Mouse (Mus musculus) heart, embryonic 10.5 days (tissue): ENCODE data around the gene Kctd3. TPM values are rescaled to one million over a fixed set of nuclear protein-coding genes. Genes with fewer than 3 reads are reported as not detected.

ENCODE experiments used
- DNase-seq: peaks from one replicate; pipeline ENCODE4 v3.0.0-alpha.2; 2017; ENCODE audit warnings: low spot score
- H3K27ac ChIP-seq: fragments of 300-500 bp; sonication (generic); 2 replicates; pipeline ENCODE4 v1.5.1; 2016; ENCODE audit warnings: mild to moderate bottlenecking
- H3K27me3 ChIP-seq: fragments of 300-500 bp; sonication (generic); 2 replicates; pipeline ENCODE4 v1.6.1; 2016; ENCODE audit warnings: mild to moderate bottlenecking; ENCODE audit not compliant: poor library complexity, insufficient read depth, severe bottlenecking
- H3K36me3 ChIP-seq: fragments of 300-500 bp; sonication (generic); 2 replicates; pipeline ENCODE4 v1.6.1; 2016; ENCODE audit warnings: mild to moderate bottlenecking, moderate library complexity
- H3K4me1 ChIP-seq: fragments of 300-500 bp; sonication (generic); 2 replicates; pipeline ENCODE4 v1.6.1; 2016; ENCODE audit warnings: mild to moderate bottlenecking
- H3K4me3 ChIP-seq: fragments of 300-500 bp; sonication (generic); 2 replicates; pipeline ENCODE4 v1.5.1; 2016; ENCODE audit warnings: mild to moderate bottlenecking, moderate library complexity
- H3K9me3 ChIP-seq: fragments of 300-500 bp; sonication (generic); 2 replicates; pipeline ENCODE4 v1.6.1; 2016; ENCODE audit warnings: mild to moderate bottlenecking, moderate library complexity
- WGBS: fragments of 180-500 bp; shearing (Covaris S2); methylation state at CpG from one replicate; pipeline ENCODE4 v1.1.7; 2016; 5-methylcytosine and 5-hydroxymethylcytosine counted together
- polyA plus RNA-seq: library from polyadenylated mRNA; unstranded; fragments of >200 nt; fragmentation: Nextera tagmentation; extraction: Ambion mirVana; gene quantifications from 2 replicates; pipeline ENCODE4 v1.2.1, GENCODE M21; 2016

Gene Kctd3
- polyA plus RNA-seq, result 20.4 and 30.5 TPM in 2 replicates

- WGBS, result under 1% methylated on average over 74 of the region's 74 CpGs
- peak; percentile 97 for DNase-seq
- Histone ChIP-seq H3K36me3 (no peaks in the 10 kb centered on the region), H3K4me3 (peak within 1 kb of the TSS; percentile 100), H3K4me1 (peaks cover 22% of the 10 kb centered on the region), H3K9me3 (no peaks in the 10 kb centered on the region), H3K27ac (peak within 1 kb of the TSS; percentile 97), H3K27me3 (no peaks in the 10 kb centered on the region)
Observed at GRCm38 (mm10) chr1:189007239-189007979, at the start of gene Kctd3. Gene Kctd3, minus strand, starts transcription at chr1:189007841.

GRCm38 (mm10) chr1:189057425-189057824, 49.8 kb upstream of the Kctd3 start:
- DNase-seq, result no peak
- WGBS, result 57% methylated on average over 4 of the region's 4 CpGs
- H3K27ac ChIP-seq, result no peak overlapping the region
- H3K36me3 ChIP-seq, result no peaks in the 10 kb centered on the region
- H3K4me3 ChIP-seq, result no peak overlapping the region
- no peaks in the 10 kb centered on the region for H3K9me3 ChIP-seq
- no peaks in the 10 kb centered on the region for H3K27me3 ChIP-seq
- H3K4me1 ChIP-seq, result no peaks in the 10 kb centered on the region

- DNase-seq, result peak; percentile 30
- Histone ChIP-seq H3K27me3 (no peaks in the 10 kb centered on the region), H3K27ac (no peak overlapping the region), H3K9me3 (no peaks in the 10 kb centered on the region), H3K4me1 (no peaks in the 10 kb centered on the region), H3K4me3 (no peak overlapping the region), H3K36me3 (no peaks in the 10 kb centered on the region)
- 63% methylated on average over 2 of the region's 2 CpGs for WGBS
Observed at GRCm38 (mm10) chr1:189055933-189056332, 48.3 kb upstream of the Kctd3 start.

GRCm38 (mm10) chr1:189054941-189055551, 47.4 kb upstream of the Kctd3 start:
- H3K4me3 ChIP-seq, result no peak overlapping the region
- DNase-seq, result peak; percentile 64
- no peaks in the 10 kb centered on the region for H3K27me3 ChIP-seq
- no peaks in the 10 kb centered on the region for H3K4me1 ChIP-seq
- no peaks in the 10 kb centered on the region for H3K9me3 ChIP-seq
- H3K36me3 ChIP-seq, result no peaks in the 10 kb centered on the region
- 82% methylated on average over 8 of the region's 8 CpGs for WGBS
- no peak overlapping the region for H3K27ac ChIP-seq

- no peak for DNase-seq
- Histone ChIP-seq H3K27ac (no peak overlapping the region), H3K9me3 (no peaks in the 10 kb centered on the region), H3K36me3 (no peaks in the 10 kb centered on the region), H3K4me3 (no peak overlapping the region), H3K4me1 (no peaks in the 10 kb centered on the region), H3K27me3 (no peaks in the 10 kb centered on the region)
- 71% methylated on average over 5 of the region's 5 CpGs for WGBS
Observed at GRCm38 (mm10) chr1:189054191-189054590, 46.5 kb upstream of the Kctd3 start.

- no peaks in the 10 kb centered on the region for H3K9me3 ChIP-seq
- peak; percentile 61 for DNase-seq
- WGBS, result 75% methylated on average over 4 of the region's 4 CpGs
- no peak overlapping the region for H3K27ac ChIP-seq
- no peak overlapping the region for H3K4me3 ChIP-seq
- no peaks in the 10 kb centered on the region for H3K27me3 ChIP-seq
- H3K36me3 ChIP-seq, result no peaks in the 10 kb centered on the region
- no peaks in the 10 kb centered on the region for H3K4me1 ChIP-seq
Observed at GRCm38 (mm10) chr1:189052189-189052588, 44.5 kb upstream of the Kctd3 start.

GRCm38 (mm10) chr1:189050122-189050521, 42.5 kb upstream of the Kctd3 start:
- Histone ChIP-seq H3K27me3 (no peaks in the 10 kb centered on the region), H3K4me3 (no peak overlapping the region), H3K9me3 (no peaks in the 10 kb centered on the region), H3K36me3 (no peaks in the 10 kb centered on the region), H3K4me1 (no peaks in the 10 kb centered on the region), H3K27ac (no peak overlapping the region)
- 71% methylated on average over 3 of the region's 3 CpGs for WGBS
- DNase-seq, result no peak

GRCm38 (mm10) chr1:189048331-189048730, 40.7 kb upstream of the Kctd3 start:
- H3K36me3 ChIP-seq, result no peaks in the 10 kb centered on the region
- H3K4me1 ChIP-seq, result no peaks in the 10 kb centered on the region
- no peak overlapping the region for H3K4me3 ChIP-seq
- H3K27me3 ChIP-seq, result no peaks in the 10 kb centered on the region
- H3K27ac ChIP-seq, result no peak overlapping the region
- H3K9me3 ChIP-seq, result no peaks in the 10 kb centered on the region
- 82% methylated on average over 2 of the region's 2 CpGs for WGBS
- peak; percentile 11 for DNase-seq

- no peaks in the 10 kb centered on the region for H3K27me3 ChIP-seq
- peak; percentile 36 for DNase-seq
- 83% methylated on average over 3 of the region's 3 CpGs for WGBS
- H3K27ac ChIP-seq, result no peak overlapping the region
- H3K4me3 ChIP-seq, result no peak overlapping the region
- H3K4me1 ChIP-seq, result no peaks in the 10 kb centered on the region
- no peaks in the 10 kb centered on the region for H3K36me3 ChIP-seq
- no peaks in the 10 kb centered on the region for H3K9me3 ChIP-seq
Observed at GRCm38 (mm10) chr1:189047918-189048317, 40.3 kb upstream of the Kctd3 start.

- Histone ChIP-seq H3K9me3 (no peaks in the 10 kb centered on the region), H3K27ac (no peak overlapping the region), H3K36me3 (no peaks in the 10 kb centered on the region), H3K4me1 (no peaks in the 10 kb centered on the region), H3K4me3 (no peak overlapping the region), H3K27me3 (no peaks in the 10 kb centered on the region)
- DNase-seq, result peak; percentile 51
- WGBS, result 51% methylated on average over 3 of the region's 3 CpGs
Observed at GRCm38 (mm10) chr1:189046831-189047230, 39.2 kb upstream of the Kctd3 start.

- Histone ChIP-seq H3K27me3 (no peaks in the 10 kb centered on the region), H3K9me3 (no peaks in the 10 kb centered on the region), H3K4me3 (no peak overlapping the region), H3K4me1 (no peaks in the 10 kb centered on the region), H3K27ac (no peak overlapping the region), H3K36me3 (no peaks in the 10 kb centered on the region)
- DNase-seq, result peak; percentile 33
- WGBS, result 84% methylated on average over 3 of the region's 3 CpGs
Observed at GRCm38 (mm10) chr1:189046301-189046700, 38.7 kb upstream of the Kctd3 start.

- peak; percentile 58 for DNase-seq
Observed at GRCm38 (mm10) chr1:189041261-189041660, 33.6 kb upstream of the Kctd3 start.

GRCm38 (mm10) chr1:189039348-189039747, 31.7 kb upstream of the Kctd3 start:
- peak; percentile 43 for DNase-seq
- 86% methylated on average over 5 of the region's 5 CpGs for WGBS
- H3K4me1 ChIP-seq, result no peaks in the 10 kb centered on the region
- H3K36me3 ChIP-seq, result no peaks in the 10 kb centered on the region
- no peaks in the 10 kb centered on the region for H3K9me3 ChIP-seq
- H3K4me3 ChIP-seq, result no peak overlapping the region
- no peaks in the 10 kb centered on the region for H3K27me3 ChIP-seq
- no peak overlapping the region for H3K27ac ChIP-seq

More at GRCm38 (mm10) chr1:189041261-189041660, 33.6 kb upstream of the Kctd3 start:
- H3K4me1 ChIP-seq, result no peaks in the 10 kb centered on the region
- H3K27me3 ChIP-seq, result no peaks in the 10 kb centered on the region
- WGBS, result 75% methylated on average over 12 of the region's 12 CpGs
- no peaks in the 10 kb centered on the region for H3K36me3 ChIP-seq
- no peaks in the 10 kb centered on the region for H3K9me3 ChIP-seq
- H3K27ac ChIP-seq, result no peak overlapping the region
- H3K4me3 ChIP-seq, result no peak overlapping the region
